Mouse (Mus musculus) kidney, adult 2 months (tissue): ENCODE measurements around the gene Atrx.

Source experiments
- CTCF ChIP-seq: fragments of 200-500 bp; conservative IDR thresholded peaks from 2 replicates; pipeline ENCODE4 v1.5.1; 2011; ENCODE audit warnings: low read depth, mild to moderate bottlenecking, control low read depth, low read length, moderate library complexity, mixed read lengths; ENCODE audit not compliant: insufficient read depth, insufficient read length
- POLR2A ChIP-seq: fragments of 200-500 bp; IDR thresholded peaks from one replicate; pipeline ENCODE4 v1.6.1; 2011; ENCODE audit warnings: low read depth, low read length, control low read depth

DNA sequence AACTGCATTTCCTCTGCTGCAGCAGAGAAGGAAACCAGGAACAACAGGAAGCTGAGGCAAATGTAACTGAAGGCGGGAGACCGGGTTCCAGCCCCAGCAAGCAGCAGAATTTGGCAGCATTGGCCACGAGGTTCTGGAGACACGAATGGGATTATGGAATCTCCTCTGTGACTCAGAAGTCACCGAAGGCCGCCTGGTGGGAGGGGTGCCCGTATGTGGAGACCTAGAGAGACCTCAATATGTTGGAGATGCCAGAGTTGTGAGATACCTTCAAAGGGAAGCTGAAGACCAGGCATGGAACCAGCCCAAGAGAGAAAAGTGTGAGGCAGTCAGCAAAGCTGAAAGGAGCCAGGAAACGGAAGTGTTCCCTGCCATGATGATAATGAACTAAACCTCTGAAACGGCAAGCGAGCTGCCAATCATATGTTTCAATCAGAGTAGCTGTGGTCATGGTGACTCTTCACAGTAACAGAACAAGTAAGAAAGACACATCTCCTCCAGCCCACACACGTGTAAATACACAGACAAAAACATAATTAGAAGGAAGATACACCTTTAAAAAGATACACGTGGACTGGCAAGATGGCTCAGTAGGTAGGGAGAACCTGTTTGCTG lies 3.0 kb downstream of the Atrx start:
- TF ChIP-seq CTCF (no peak), POLR2A (no peak)
